Mouse (Mus musculus) forebrain, embryonic 16.5 days (tissue): ENCODE measurements around the gene Rgs8. TPM values are rescaled to one million over a fixed set of nuclear protein-coding genes. Genes with fewer than 3 reads are reported as not detected.
A peak's percentile ranks its signal among the peaks of the same experiment; 100 is the strongest.

Source experiments
- ATAC-seq: fragments of 200-750 bp; cut with Nextera tagmentation; 2 replicates; pipeline ENCODE4 v1.8.0; 2017; ENCODE audit warnings: mild to moderate bottlenecking, moderate library complexity
- H3K27ac ChIP-seq: fragments of 300-500 bp; sonication (generic); 2 replicates; pipeline ENCODE4 v1.5.1; 2014; ENCODE audit warnings: low read length, control low read depth
- H3K27me3 ChIP-seq: fragments of 300-500 bp; sonication (generic); replicated peaks from 2 replicates; pipeline ENCODE4 v1.6.1; 2014; ENCODE audit warnings: low read length; ENCODE audit not compliant: control insufficient read depth, insufficient read depth
- H3K36me3 ChIP-seq: fragments of 300-500 bp; sonication (generic); 2 replicates; pipeline ENCODE4 v1.6.1; 2014; ENCODE audit not compliant: control insufficient read depth, insufficient read depth
- H3K4me1 ChIP-seq: fragments of 300-500 bp; sonication (generic); replicated peaks from 2 replicates; pipeline ENCODE4 v1.6.1; 2014; ENCODE audit warnings: low read length; ENCODE audit not compliant: control insufficient read depth, insufficient read depth
- H3K4me2 ChIP-seq: fragments of 300-500 bp; sonication (generic); 2 replicates; pipeline ENCODE4 v1.6.1; 2014; ENCODE audit warnings: mild to moderate bottlenecking, low read length, control low read depth
- H3K4me3 ChIP-seq: fragments of 300-500 bp; sonication (generic); replicated peaks from 2 replicates; pipeline ENCODE4 v1.5.1; 2014; ENCODE audit warnings: mild to moderate bottlenecking, low read length, control low read depth
- H3K9ac ChIP-seq: fragments of 300-500 bp; sonication (generic); replicated peaks from 2 replicates; pipeline ENCODE4 v1.6.1; 2014; ENCODE audit warnings: low read depth, low read length, control low read depth
- H3K9me3 ChIP-seq: fragments of 300-500 bp; sonication (generic); 2 replicates; pipeline ENCODE4 v1.6.1; 2016; ENCODE audit warnings: low read length; ENCODE audit not compliant: control insufficient read depth
- WGBS: fragments of 180-500 bp; shearing (Covaris S2); extraction: QIAGEN DNeasy Blood & Tissue Kit; methylation state at CpG from one replicate; pipeline ENCODE4 v1.1.7; 2014; 5-methylcytosine and 5-hydroxymethylcytosine counted together
- polyA plus RNA-seq: library from polyadenylated mRNA; unstranded; fragments of >200 nt; fragmentation: Nextera tagmentation; extraction: Ambion mirVana; gene quantifications from 2 replicates; pipeline ENCODE4 v1.2.1, GENCODE M21; 2015

Gene Rgs8
- polyA plus RNA-seq, 1 experiment from 2014 or later = 22.4 TPM

- no peak for ATAC-seq
- no peak overlapping the region for H3K27ac ChIP-seq
Observed at GRCm38 (mm10) chr1:153730671-153731070, 77.8 kb downstream of the Rgs8 start.

GRCm38 (mm10) chr1:153733181-153733580 lies 80.4 kb downstream of the Rgs8 start:
- Histone ChIP-seq H3K36me3 (no peaks in the 10 kb centered on the region), H3K9ac (no peak overlapping the region), H3K27me3 (no peaks in the 10 kb centered on the region), H3K4me3 (no peak overlapping the region), H3K4me2 (no peak overlapping the region), H3K9me3 (no peaks in the 10 kb centered on the region), H3K4me1 (peaks cover 9% of the 10 kb centered on the region), H3K27ac (no peak overlapping the region)
- ATAC-seq = no peak
- 28% methylated on average over 9 of the region's 9 CpGs for WGBS

More at GRCm38 (mm10) chr1:153730671-153731070, 77.8 kb downstream of the Rgs8 start:
- Histone ChIP-seq H3K4me3 (no peak overlapping the region), H3K4me2 (no peak overlapping the region), H3K4me1 (peaks cover 11% of the 10 kb centered on the region), H3K27me3 (no peaks in the 10 kb centered on the region), H3K36me3 (no peaks in the 10 kb centered on the region), H3K9ac (no peak overlapping the region), H3K9me3 (no peaks in the 10 kb centered on the region)
- 42% methylated on average over 3 of the region's 3 CpGs for WGBS

- Histone ChIP-seq H3K4me1 (peaks cover 13% of the 10 kb centered on the region), H3K4me2 (no peak overlapping the region), H3K4me3 (no peak overlapping the region), H3K9ac (no peak overlapping the region), H3K9me3 (no peaks in the 10 kb centered on the region), H3K27me3 (no peaks in the 10 kb centered on the region), H3K27ac (no peak overlapping the region), H3K36me3 (no peaks in the 10 kb centered on the region)
- ATAC-seq = no peak
- 89% methylated on average over 4 of the region's 4 CpGs for WGBS
Observed at GRCm38 (mm10) chr1:153734866-153735265, 82.0 kb downstream of the Rgs8 start.

- Histone ChIP-seq H3K27ac (no peak overlapping the region), H3K27me3 (no peaks in the 10 kb centered on the region), H3K4me1 (peaks cover 20% of the 10 kb centered on the region), H3K4me2 (no peak overlapping the region), H3K36me3 (no peaks in the 10 kb centered on the region), H3K4me3 (no peak overlapping the region), H3K9ac (no peak overlapping the region), H3K9me3 (no peaks in the 10 kb centered on the region)
- WGBS = 76% methylated on average over 6 of the region's 6 CpGs
- ATAC-seq = no peak
Observed at GRCm38 (mm10) chr1:153736096-153736495, 83.3 kb downstream of the Rgs8 start.

GRCm38 (mm10) chr1:153737101-153738085 lies 84.6 kb downstream of the Rgs8 start:
- Histone ChIP-seq H3K4me2 (no peak overlapping the region), H3K4me3 (no peak overlapping the region), H3K9me3 (no peaks in the 10 kb centered on the region), H3K27me3 (no peaks in the 10 kb centered on the region), H3K4me1 (peaks cover 30% of the 10 kb centered on the region), H3K27ac (0 out of 2 replicates have a peak overlapping the region, but pooled peaks have one; percentile 34), H3K36me3 (no peaks in the 10 kb centered on the region), H3K9ac (no peak overlapping the region)
- ATAC-seq = peak; percentile 34; the same call in 1 of the 2 replicates
- WGBS = 28% methylated on average over 9 of the region's 9 CpGs

GRCm38 (mm10) chr1:153739437-153740015 lies 86.7 kb downstream of the Rgs8 start:
- Histone ChIP-seq H3K9ac (no peak overlapping the region), H3K27ac (no peak overlapping the region), H3K9me3 (no peaks in the 10 kb centered on the region), H3K4me1 (peaks cover 32% of the 10 kb centered on the region), H3K36me3 (no peaks in the 10 kb centered on the region), H3K4me3 (peak overlapping the region; percentile 53), H3K27me3 (no peaks in the 10 kb centered on the region), H3K4me2 (peak overlapping the region; percentile 70)
- ATAC-seq = no peak
- WGBS = 12% methylated on average over 13 of the region's 13 CpGs

- Histone ChIP-seq H3K4me3 (peak within 1 kb of the TSS; percentile 53), H3K9me3 (no peaks in the 10 kb centered on the region), H3K4me2 (peak within 1 kb of the TSS; percentile 70), H3K27ac (no peak within 1 kb of the TSS), H3K27me3 (no peaks in the 10 kb centered on the region), H3K36me3 (no peaks in the 10 kb centered on the region), H3K9ac (peak within 1 kb of the TSS; percentile 56), H3K4me1 (peaks cover 32% of the 10 kb centered on the region)
- WGBS = under 1% methylated on average over 28 of the region's 28 CpGs
- ATAC-seq = peak; percentile 83
Observed at GRCm38 (mm10) chr1:153740145-153740544, 87.3 kb downstream of the Rgs8 start, which contains the start of gene Rgs16. Gene Rgs16, plus strand, starts transcription at chr1:153740349.

GRCm38 (mm10) chr1:153740775-153741400 lies 88.1 kb downstream of the Rgs8 start:
- Histone ChIP-seq H3K4me2 (peak overlapping the region; percentile 70), H3K4me3 (peak overlapping the region; percentile 53), H3K9me3 (no peaks in the 10 kb centered on the region), H3K27ac (no peak overlapping the region), H3K9ac (peak overlapping the region; percentile 56), H3K27me3 (no peaks in the 10 kb centered on the region), H3K4me1 (peaks cover 32% of the 10 kb centered on the region), H3K36me3 (no peaks in the 10 kb centered on the region)
- WGBS = 24% methylated on average over 12 of the region's 12 CpGs
- no peak for ATAC-seq
